Mouse (Mus musculus) G1E (cell line): ENCODE measurements around the gene Wnt10a.

Source experiments
- CTCF ChIP-seq: IDR thresholded peaks from 2 replicates; pipeline ENCODE4 v1.5.1; 2012; ENCODE audit warnings: low read depth, low read length, inconsistent platforms, mixed read lengths
- GATA1 ChIP-seq: IDR thresholded peaks from 2 replicates; pipeline ENCODE4 v1.6.1; 2012; ENCODE audit warnings: borderline replicate concordance, low read length, inconsistent platforms, mixed read lengths

GRCm38 (mm10) chr1:74800424-74800888 is 9.1 kb downstream of the Wnt10a start:
- no peak for TF ChIP-seq CTCF
- no peak for TF ChIP-seq GATA1
